Mouse (Mus musculus) heart, postnatal 0 days (tissue): ENCODE measurements at regions not wholly inside any gene's neighbourhood (a gene's known extent, or its start where the extent isn't known, plus 50 kb on each side); places are given as distances from the start of the nearest gene placed in this dataset.

ENCODE experiments used
- ATAC-seq: fragments of 200-750 bp; cut with Nextera tagmentation; 2 replicates; pipeline ENCODE4 v1.8.0; 2017; ENCODE audit warnings: low read depth, moderate number of reproducible peaks, moderate library complexity; ENCODE audit not compliant: insufficient read depth
- DNase-seq: peaks from one replicate; pipeline ENCODE4 v3.0.0-alpha.2; 2016; ENCODE audit warnings: low spot score
- H3K27ac ChIP-seq: fragments of 300-500 bp; sonication (generic); 2 replicates; pipeline ENCODE4 v1.5.1; 2014; ENCODE audit warnings: low read depth, mild to moderate bottlenecking
- H3K27me3 ChIP-seq: fragments of 300-500 bp; sonication (generic); 2 replicates; pipeline ENCODE4 v1.6.1; 2014; ENCODE audit warnings: low read length, mixed read lengths; ENCODE audit not compliant: control insufficient read depth, insufficient read depth
- H3K36me3 ChIP-seq: fragments of 300-500 bp; sonication (generic); replicated peaks from 2 replicates; pipeline ENCODE4 v1.6.1; 2014; ENCODE audit warnings: low read length, mixed read lengths; ENCODE audit not compliant: control insufficient read depth, insufficient read depth
- H3K4me1 ChIP-seq: fragments of 300-500 bp; sonication (generic); 2 replicates; pipeline ENCODE4 v1.6.1; 2014; ENCODE audit warnings: antibody characterized with exemption; ENCODE audit not compliant: control insufficient read depth, insufficient read depth
- H3K4me2 ChIP-seq: fragments of 300-500 bp; sonication (generic); 2 replicates; pipeline ENCODE4 v1.6.1; 2014; ENCODE audit warnings: low read depth, mild to moderate bottlenecking, low read length, moderate library complexity
- H3K4me3 ChIP-seq: fragments of 300-500 bp; sonication (generic); 2 replicates; pipeline ENCODE4 v1.5.1; 2014; ENCODE audit warnings: low read depth, low read length
- H3K9ac ChIP-seq: fragments of 300-500 bp; sonication (generic); replicated peaks from 2 replicates; pipeline ENCODE4 v1.6.1; 2014; ENCODE audit warnings: low read depth, low read length, mixed read lengths
- H3K9me3 ChIP-seq: fragments of 300-500 bp; sonication (generic); replicated peaks from 2 replicates; pipeline ENCODE4 v1.6.1; 2016; ENCODE audit warnings: low read length; ENCODE audit not compliant: control insufficient read depth
- CTCF ChIP-seq: IDR thresholded peaks from 2 replicates; pipeline ENCODE4 v1.5.1; 2016; ENCODE audit warnings: antibody characterized with exemption, control low read depth, low read depth
- EP300 ChIP-seq: IDR thresholded peaks from 2 replicates; pipeline ENCODE4 v1.6.1; 2016; ENCODE audit warnings: antibody characterized with exemption, low read depth
- WGBS: fragments of 180-500 bp; shearing (Covaris S2); extraction: QIAGEN DNeasy Blood & Tissue Kit; methylation state at CpG from one replicate; pipeline ENCODE4 v1.1.7; 2014; 5-methylcytosine and 5-hydroxymethylcytosine counted together

DNA sequence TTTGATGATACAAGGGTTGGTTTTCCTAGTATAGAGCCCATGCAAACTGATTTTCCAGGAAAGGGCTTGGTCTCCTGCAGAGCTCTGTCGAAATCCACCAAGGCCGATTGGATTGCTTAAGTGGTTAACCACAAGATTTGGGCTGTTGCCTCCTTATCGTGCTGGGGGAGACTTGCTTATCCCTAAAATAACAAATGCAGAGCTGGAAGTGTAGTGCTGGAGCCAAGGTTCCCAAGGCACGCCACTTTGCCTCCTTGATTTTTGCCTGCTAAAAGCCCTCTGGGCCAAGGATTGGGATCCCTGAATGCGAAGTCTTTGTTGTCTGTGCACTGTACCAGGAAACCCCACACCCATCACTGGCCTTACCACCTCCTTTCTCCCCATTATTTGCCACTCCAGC is 52.8 kb upstream of the Tmem178 start:
- 21% methylated on average over 5 of the region's 5 CpGs for WGBS
- H3K27me3 ChIP-seq = no peaks in the 10 kb centered on the region

DNA sequence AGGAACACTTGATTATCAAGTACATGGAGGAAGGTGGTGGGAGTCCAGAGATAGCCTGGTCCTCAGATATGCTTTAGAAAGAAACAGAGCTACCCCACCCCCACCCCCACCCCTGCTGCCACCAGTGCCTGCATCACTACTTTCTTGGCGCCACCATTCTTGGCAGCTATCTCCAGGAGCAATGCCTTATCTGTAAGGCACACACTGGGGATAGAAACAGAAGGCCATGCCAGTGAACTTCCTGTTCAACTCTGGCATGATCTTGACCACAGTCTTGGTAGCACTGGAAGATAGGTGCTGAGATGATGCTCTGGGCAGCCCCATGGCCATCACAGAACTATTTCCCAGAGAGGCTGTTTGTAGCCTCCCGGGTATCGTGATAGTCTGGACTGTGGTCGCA is 55.3 kb upstream of the Tmem178 start:
- H3K27ac ChIP-seq = no peak overlapping the region
- H3K36me3 ChIP-seq = no peaks in the 10 kb centered on the region
- WGBS = 86% methylated on average over 4 of the region's 4 CpGs
- H3K4me1 ChIP-seq = peaks cover 25% of the 10 kb centered on the region
- H3K4me3 ChIP-seq = no peak overlapping the region
- no peak overlapping the region for H3K4me2 ChIP-seq
- DNase-seq = no peak
- no peaks in the 10 kb centered on the region for H3K9me3 ChIP-seq
- no peaks in the 10 kb centered on the region for H3K27me3 ChIP-seq
- no peak overlapping the region for H3K9ac ChIP-seq
- no peak for ATAC-seq
- TF ChIP-seq EP300 = no peak
- no peak for TF ChIP-seq CTCF

More for the DNA sequence above, 52.8 kb upstream of the Tmem178 start:
- no peak for TF ChIP-seq EP300
- no peak for TF ChIP-seq CTCF
- Histone ChIP-seq H3K9me3 (no peaks in the 10 kb centered on the region), H3K4me3 (no peak overlapping the region), H3K9ac (no peak overlapping the region), H3K36me3 (no peaks in the 10 kb centered on the region), H3K27ac (no peak overlapping the region), H3K4me2 (no peak overlapping the region), H3K4me1 (peaks cover 15% of the 10 kb centered on the region; the same call in 1 of the 2 replicates)
- no peak for ATAC-seq
- DNase-seq = no peak

- ATAC-seq (peak; percentile 36; the same call in 1 of the 2 replicates), DNase-seq (no peak)
- Histone ChIP-seq H3K36me3 (no peaks in the 10 kb centered on the region), H3K4me1 (peaks cover 25% of the 10 kb centered on the region), H3K9ac (no peak overlapping the region), H3K4me3 (no peak overlapping the region; the same call in 1 of the 2 replicates), H3K9me3 (no peaks in the 10 kb centered on the region), H3K27ac (peak overlapping the region; percentile 67), H3K4me2 (peak overlapping the region; percentile 27), H3K27me3 (no peaks in the 10 kb centered on the region)
- TF ChIP-seq CTCF (no peak), EP300 (no peak)
- WGBS = 26% methylated on average over 8 of the region's 8 CpGs
These were observed 56.7 kb upstream of the Tmem178 start for GRCm38 (mm10) chr17:80887749-80888119.

GRCm38 (mm10) chr17:80887021-80887748 is 57.2 kb upstream of the Tmem178 start:
- Histone ChIP-seq H3K4me2 (peak overlapping the region; percentile 27), H3K36me3 (no peaks in the 10 kb centered on the region), H3K27me3 (no peaks in the 10 kb centered on the region), H3K9ac (no peak overlapping the region), H3K9me3 (no peaks in the 10 kb centered on the region), H3K4me3 (no peak overlapping the region; the same call in 1 of the 2 replicates), H3K4me1 (peaks cover 25% of the 10 kb centered on the region), H3K27ac (peak overlapping the region; percentile 67)
- 41% methylated on average over 18 of the region's 18 CpGs for WGBS
- no peak for DNase-seq
- TF ChIP-seq EP300 = no peak
- ATAC-seq = peak; percentile 40; the same call in 1 of the 2 replicates

- 19% methylated on average over 3 of the region's 3 CpGs for WGBS
- DNase-seq = peak; percentile 39
These were observed 58.2 kb upstream of the Tmem178 start for GRCm38 (mm10) chr17:80886211-80886701.

More at GRCm38 (mm10) chr17:80886211-80886701, 58.2 kb upstream of the Tmem178 start:
- Histone ChIP-seq H3K27me3 (no peaks in the 10 kb centered on the region), H3K27ac (peak overlapping the region; percentile 58), H3K4me2 (no peak overlapping the region), H3K4me3 (no peak overlapping the region), H3K4me1 (peaks cover 20% of the 10 kb centered on the region), H3K36me3 (no peaks in the 10 kb centered on the region), H3K9ac (no peak overlapping the region), H3K9me3 (no peaks in the 10 kb centered on the region)
- ATAC-seq = no peak
- TF ChIP-seq EP300 = no peak
- no peak for TF ChIP-seq CTCF
